Mouse (Mus musculus) lung, postnatal 0 days (tissue): Measurements from ENCODE around the gene Golga2. TPM values are rescaled to one million over a fixed set of nuclear protein-coding genes. Genes with fewer than 3 reads are reported as not detected.

Experiments
- ATAC-seq: fragments of 200-750 bp; cut with Nextera tagmentation; 2 replicates; pipeline ENCODE4 v1.8.0; 2017; ENCODE audit warnings: moderate library complexity
- DNase-seq: peaks from one replicate; pipeline ENCODE4 v3.0.0-alpha.2; 2016; ENCODE audit warnings: low spot score
- H3K27ac ChIP-seq: fragments of 300-500 bp; sonication (generic); 2 replicates; pipeline ENCODE4 v1.5.1; 2014; ENCODE audit warnings: antibody characterized with exemption, mild to moderate bottlenecking, low read length, mixed read lengths
- H3K27me3 ChIP-seq: fragments of 300-500 bp; sonication (generic); replicated peaks from 2 replicates; pipeline ENCODE4 v1.6.1; 2014; ENCODE audit warnings: low read length, mixed read lengths; ENCODE audit not compliant: insufficient read depth
- H3K36me3 ChIP-seq: fragments of 300-500 bp; sonication (generic); 2 replicates; pipeline ENCODE4 v1.6.1; 2014; ENCODE audit warnings: low read length, mixed read lengths; ENCODE audit not compliant: insufficient read depth
- H3K4me1 ChIP-seq: fragments of 300-500 bp; sonication (generic); 2 replicates; pipeline ENCODE4 v1.6.1; 2014; ENCODE audit warnings: antibody characterized with exemption, low read depth, low read length, mixed read lengths; ENCODE audit not compliant: insufficient read depth
- H3K4me2 ChIP-seq: fragments of 300-500 bp; sonication (generic); replicated peaks from 2 replicates; pipeline ENCODE4 v1.6.1; 2014; ENCODE audit warnings: low read depth, mild to moderate bottlenecking, low read length, moderate library complexity, mixed read lengths
- H3K4me3 ChIP-seq: fragments of 300-500 bp; sonication (generic); 2 replicates; pipeline ENCODE4 v1.5.1; 2014; ENCODE audit warnings: low read depth, low read length
- H3K9ac ChIP-seq: fragments of 300-500 bp; sonication (generic); replicated peaks from 2 replicates; pipeline ENCODE4 v1.6.1; 2014; ENCODE audit warnings: low read depth, mild to moderate bottlenecking
- H3K9me3 ChIP-seq: fragments of 300-500 bp; sonication (generic); 2 replicates; pipeline ENCODE4 v1.6.1; 2016; ENCODE audit warnings: low read length, mixed read lengths
- CTCF ChIP-seq: IDR thresholded peaks from 2 replicates; pipeline ENCODE4 v1.5.1; 2016; ENCODE audit warnings: antibody characterized with exemption, mild to moderate bottlenecking
- EP300 ChIP-seq: IDR thresholded peaks from 2 replicates; pipeline ENCODE4 v1.6.1; 2016; ENCODE audit warnings: antibody characterized with exemption, mild to moderate bottlenecking, control low read depth
- WGBS: fragments of 180-500 bp; shearing (Covaris S2); extraction: QIAGEN DNeasy Blood & Tissue Kit; methylation state at CpG from one replicate; pipeline ENCODE4 v1.1.7; 2014; 5-methylcytosine and 5-hydroxymethylcytosine counted together
- polyA plus RNA-seq: library from polyadenylated mRNA; unstranded; fragments of >200 nt; fragmentation: Nextera tagmentation; extraction: Ambion mirVana; gene quantifications from 2 replicates; pipeline ENCODE4 v1.2.1, GENCODE M21; 2015

Golga2 gene
- polyA plus RNA-seq, 1 experiment from 2014 or later: 20.0 TPM

DNA sequence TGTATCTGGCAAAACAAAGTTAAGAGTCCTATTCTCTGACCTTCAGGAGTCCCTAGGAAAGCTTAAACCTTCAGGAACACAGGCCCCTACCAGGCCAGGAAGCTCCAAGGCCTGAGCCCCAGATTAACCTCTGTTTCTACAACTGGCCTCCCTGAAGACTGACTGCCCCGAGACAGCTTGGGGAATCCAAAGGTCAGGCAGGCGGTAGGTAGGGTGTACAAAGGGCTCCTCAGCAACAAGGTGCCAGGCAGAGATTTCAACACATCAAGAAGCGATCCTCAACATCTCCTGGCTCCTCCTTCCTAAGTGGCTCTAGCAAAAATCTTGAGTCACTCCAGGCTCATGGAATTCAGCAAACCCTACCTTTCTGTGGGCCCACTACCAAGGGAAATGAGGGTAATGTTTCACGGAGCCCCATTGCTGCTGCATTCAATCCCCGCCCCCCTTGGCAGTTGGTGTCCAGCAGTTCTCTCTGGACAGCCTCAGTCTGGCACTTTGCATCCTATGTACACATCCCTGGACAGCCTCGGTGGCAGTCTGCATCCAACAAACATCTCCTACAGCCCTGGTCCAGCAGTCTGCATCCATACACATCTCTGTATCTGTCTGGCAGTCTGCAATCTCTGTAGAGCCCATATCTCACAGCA is 28.2 kb upstream of the Golga2 start:
- H3K9ac ChIP-seq: peak overlapping the region; percentile 77
- no peak for DNase-seq
- no peaks in the 10 kb centered on the region for H3K9me3 ChIP-seq
- no peak for ATAC-seq
- peak overlapping the region; percentile 76 for H3K4me2 ChIP-seq
- no peaks in the 10 kb centered on the region for H3K27me3 ChIP-seq
- TF ChIP-seq CTCF (no peak), EP300 (no peak)
- 46% methylated on average over 6 of the region's 6 CpGs for WGBS
- peak overlapping the region; percentile 80 for H3K4me3 ChIP-seq
- no peak overlapping the region for H3K27ac ChIP-seq
- H3K36me3 ChIP-seq: no peaks in the 10 kb centered on the region; the same call in 1 of the 2 replicates
- H3K4me1 ChIP-seq: peaks cover 9% of the 10 kb centered on the region; the same call in 1 of the 2 replicates

DNA sequence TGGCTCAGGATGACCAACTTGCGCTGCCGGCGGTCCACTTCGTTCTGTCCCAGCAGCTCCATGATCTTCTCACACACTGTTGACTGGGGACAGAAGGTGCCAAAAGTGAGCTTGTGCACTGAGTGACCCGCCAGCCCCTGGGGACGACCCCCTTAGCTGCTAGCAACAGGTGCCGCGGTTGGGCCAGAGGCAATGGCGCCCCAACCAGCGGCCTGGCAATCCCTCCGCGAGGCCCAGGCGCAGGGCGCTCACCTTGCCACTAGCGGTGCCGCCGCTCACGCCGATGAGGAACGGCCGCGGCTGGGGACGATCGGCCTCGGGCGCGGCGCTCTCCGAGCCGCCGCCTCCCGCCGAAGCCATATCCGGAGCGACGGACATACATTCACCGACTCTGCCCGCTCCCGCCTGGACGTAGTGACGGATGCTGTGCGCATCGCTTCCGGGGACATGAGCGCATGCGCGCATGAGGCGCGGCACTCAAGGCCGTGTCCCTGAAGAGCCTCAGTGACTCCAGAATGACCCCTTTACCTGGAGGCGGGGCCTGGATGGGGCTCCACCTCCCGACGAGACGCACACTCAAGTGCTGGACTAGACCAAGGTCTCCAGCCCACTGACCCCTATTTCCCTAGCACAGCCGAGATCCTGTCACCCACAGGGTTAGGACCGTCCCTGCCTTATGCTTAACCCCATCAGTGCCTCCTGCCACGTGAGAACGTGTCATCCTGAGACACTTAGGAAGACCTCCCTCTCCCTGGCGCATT is 27.3 kb upstream of the Golga2 start, which contains the start of gene Uck1:
Gene Uck1 (minus strand): TSS at position 503 of the 761 bp plus-strand sequence.
- under 1% methylated on average over 59 of the region's 59 CpGs for WGBS
- Histone ChIP-seq H3K27ac (peak within 1 kb of the TSS; percentile 65), H3K4me1 (peaks cover 9% of the 10 kb centered on the region; the same call in 1 of the 2 replicates), H3K9ac (peak within 1 kb of the TSS; percentile 77), H3K9me3 (no peaks in the 10 kb centered on the region), H3K27me3 (no peaks in the 10 kb centered on the region), H3K36me3 (no peaks in the 10 kb centered on the region; the same call in 1 of the 2 replicates), H3K4me2 (peak within 1 kb of the TSS; percentile 76), H3K4me3 (peak within 1 kb of the TSS; percentile 80)
- TF ChIP-seq EP300 (no peak), CTCF (no peak; the same call in 1 of the 2 replicates)
- ATAC-seq: peak; percentile 97
- peak; percentile 95 for DNase-seq

DNA sequence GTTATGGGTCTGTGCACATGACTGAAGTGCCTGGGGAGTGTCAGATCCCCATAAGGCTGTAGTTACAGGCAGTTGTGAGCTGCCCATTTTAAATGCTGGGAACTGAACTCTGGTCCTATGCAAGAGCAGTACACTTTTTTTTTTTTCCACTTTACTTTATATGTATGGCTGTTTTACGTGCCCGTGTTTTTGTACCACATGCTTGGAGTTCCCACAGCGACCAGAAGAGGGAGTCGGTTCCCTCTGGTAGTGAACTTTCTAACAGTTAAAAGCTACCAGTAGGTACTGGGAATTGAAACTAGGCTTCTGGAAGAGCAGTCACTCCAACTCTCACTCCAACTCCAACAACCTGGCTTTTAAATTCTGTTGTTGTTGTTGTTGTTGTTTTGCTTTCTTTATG is 26.5 kb upstream of the Golga2 start:
- Histone ChIP-seq H3K9me3 (no peaks in the 10 kb centered on the region), H3K4me2 (no peak overlapping the region), H3K27me3 (no peaks in the 10 kb centered on the region), H3K27ac (no peak overlapping the region), H3K9ac (no peak overlapping the region), H3K4me3 (no peak overlapping the region), H3K36me3 (no peaks in the 10 kb centered on the region; the same call in 1 of the 2 replicates), H3K4me1 (peaks cover 9% of the 10 kb centered on the region; the same call in 1 of the 2 replicates)
- ATAC-seq (no peak), DNase-seq (peak; percentile 61)
- TF ChIP-seq CTCF (peak; percentile 65), EP300 (no peak)
- WGBS: 19% methylated on average over 4 of the region's 4 CpGs

DNA sequence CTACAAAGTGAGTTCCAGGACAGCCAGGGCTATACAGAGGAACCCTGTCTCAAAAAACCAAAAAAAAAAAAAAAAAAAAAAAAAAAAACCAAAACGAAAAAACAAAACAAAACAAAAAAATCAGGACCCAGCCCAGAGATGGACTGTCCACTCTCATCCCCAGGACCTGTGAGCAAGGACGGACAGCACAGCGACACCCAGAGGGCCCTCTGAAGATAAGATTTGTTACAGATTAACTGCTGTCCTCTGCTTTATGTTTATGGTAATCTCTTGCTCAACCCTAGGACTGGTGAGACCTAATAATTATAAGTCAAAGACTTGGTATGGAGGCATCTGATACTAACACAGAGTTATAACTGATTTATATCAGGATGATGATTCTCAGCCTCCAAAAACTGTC is 11.4 kb upstream of the Golga2 start:
- WGBS: 59% methylated on average over 3 of the region's 3 CpGs
- no peaks in the 10 kb centered on the region for H3K9me3 ChIP-seq
- TF ChIP-seq CTCF (0 out of 2 replicates have a peak, but pooled peaks have one; percentile 11), EP300 (no peak)
- H3K4me2 ChIP-seq: no peak overlapping the region
- no peak overlapping the region for H3K27ac ChIP-seq
- peaks cover 19% of the 10 kb centered on the region for H3K36me3 ChIP-seq
- DNase-seq (no peak), ATAC-seq (no peak)
- H3K9ac ChIP-seq: no peak overlapping the region
- no peaks in the 10 kb centered on the region for H3K27me3 ChIP-seq
- no peak overlapping the region for H3K4me3 ChIP-seq
- no peaks in the 10 kb centered on the region for H3K4me1 ChIP-seq

DNA sequence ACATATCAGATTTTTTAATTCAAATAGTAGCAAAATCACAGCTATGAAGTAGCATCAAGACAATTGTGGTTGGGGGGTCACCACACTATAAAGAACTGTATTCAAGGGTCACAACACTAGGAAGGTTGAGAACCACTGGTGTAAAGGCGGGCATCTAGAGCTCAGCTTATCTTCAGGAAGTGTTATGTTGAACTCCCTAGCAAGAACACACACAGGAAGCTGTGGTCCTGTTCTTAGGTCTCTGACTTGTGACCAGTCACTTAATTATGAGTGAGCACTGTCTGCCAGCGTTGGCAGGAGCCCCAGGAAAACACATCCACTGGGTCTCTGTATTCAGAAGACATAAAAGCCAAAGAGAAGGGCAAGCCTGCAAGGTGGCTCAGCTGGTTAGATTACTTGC is 4.9 kb upstream of the Golga2 start:
- Histone ChIP-seq H3K27ac (no peak overlapping the region), H3K9ac (no peak overlapping the region), H3K4me3 (no peak overlapping the region), H3K4me1 (0 out of 2 replicates have a peak, but pooled peaks cover 3% of the 10 kb centered on the region), H3K36me3 (peaks cover 19% of the 10 kb centered on the region), H3K27me3 (no peaks in the 10 kb centered on the region), H3K9me3 (no peaks in the 10 kb centered on the region), H3K4me2 (no peak overlapping the region)
- TF ChIP-seq EP300: no peak
- TF ChIP-seq CTCF: no peak
- 86% methylated on average over 2 of the region's 2 CpGs for whole genome bisulfite sequencing
- ATAC-seq (no peak), DNase-seq (no peak)

DNA sequence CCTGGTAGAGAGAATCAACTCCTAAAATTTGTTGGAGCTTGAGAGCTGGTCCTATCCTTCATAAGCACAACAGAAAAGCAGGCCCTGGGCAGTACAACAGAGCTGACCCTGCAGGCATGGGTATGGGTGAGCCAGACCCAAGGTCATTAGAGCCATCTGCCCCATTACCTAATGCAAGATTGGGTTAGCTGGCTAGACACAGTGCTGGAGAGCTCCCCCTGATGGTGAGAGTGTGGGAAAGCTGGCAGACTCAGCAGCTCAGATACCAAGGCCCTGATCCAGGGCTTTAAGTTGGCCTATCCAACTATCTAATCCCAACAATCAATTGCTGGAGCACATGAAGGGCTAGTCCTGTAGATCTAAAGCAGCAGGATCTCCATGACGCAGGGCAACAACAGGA is 4.5 kb upstream of the Golga2 start:
- H3K27ac ChIP-seq: no peak overlapping the region
- 0 out of 2 replicates have a peak, but pooled peaks have one; percentile 25 for ATAC-seq
- H3K4me1 ChIP-seq: 0 out of 2 replicates have a peak, but pooled peaks cover 3% of the 10 kb centered on the region
- 87% methylated on average over 1 of the region's 1 CpGs for WGBS
- H3K4me3 ChIP-seq: no peak overlapping the region
- no peaks in the 10 kb centered on the region for H3K9me3 ChIP-seq
- H3K9ac ChIP-seq: no peak overlapping the region
- H3K4me2 ChIP-seq: no peak overlapping the region
- DNase-seq: peak; percentile 71
- TF ChIP-seq EP300 (no peak), CTCF (peak; percentile 79)
- no peaks in the 10 kb centered on the region for H3K27me3 ChIP-seq
- H3K36me3 ChIP-seq: peaks cover 19% of the 10 kb centered on the region
